Mouse (Mus musculus) gastrocnemius, postnatal 25 days (tissue): Measurements from ENCODE around the gene Denr. TPM values are rescaled to one million over a fixed set of nuclear protein-coding genes. Genes with fewer than 3 reads are reported as not detected.

Experiments
- DNase-seq: peaks from one replicate; pipeline ENCODE4 v3.0.0; 2022
- total RNA-seq, 2 experiments: library from RNA; stranded (reverse); gene quantifications; 1 replicate in 1 of 2; 2 replicates in 1 of 2; pipeline ENCODE4 v1.2.3; 2021

Denr gene
- total RNA-seq, 2 experiments from 2014 or later = 40.5 to 44.6 TPM

DNA sequence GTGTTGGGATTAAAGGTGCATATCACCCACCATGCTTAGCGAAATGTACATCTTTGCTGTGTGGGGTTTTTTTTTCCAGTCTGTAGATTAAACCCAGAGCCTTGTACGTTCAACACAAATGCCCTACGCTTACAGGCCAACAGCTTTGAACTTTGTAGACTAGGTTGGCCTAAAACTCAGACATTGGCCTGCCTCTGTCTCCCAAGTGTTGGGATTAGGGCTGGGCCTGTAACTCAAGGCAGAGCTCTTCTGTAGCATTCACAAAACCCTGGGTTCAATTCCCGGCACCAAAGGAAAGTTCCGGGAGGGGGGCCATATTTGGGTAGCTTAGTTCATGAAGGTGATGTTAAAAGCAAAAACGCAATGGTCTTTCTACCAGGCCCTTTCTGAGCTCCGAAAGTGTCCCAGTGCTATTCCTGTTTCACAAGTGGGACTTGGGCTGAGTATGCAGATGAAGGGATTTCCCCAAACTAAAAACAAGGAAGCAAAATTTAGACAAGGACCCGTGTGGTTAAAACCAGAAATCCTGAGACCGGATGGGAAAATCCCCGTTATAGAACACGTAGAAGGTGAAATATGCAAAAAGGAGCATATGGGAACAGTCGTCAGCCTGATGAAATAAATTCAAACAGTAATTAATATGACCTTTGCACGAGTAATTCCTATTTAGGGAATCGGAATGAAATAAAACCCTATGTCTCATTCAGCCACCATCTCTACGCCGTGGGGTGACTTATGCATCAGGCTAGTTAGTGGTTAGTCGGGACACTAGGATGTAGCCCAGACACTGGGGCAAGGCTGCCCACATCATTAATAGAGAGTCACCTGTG is 614 bp upstream of the Denr start:
- no peak for DNase-seq

DNA sequence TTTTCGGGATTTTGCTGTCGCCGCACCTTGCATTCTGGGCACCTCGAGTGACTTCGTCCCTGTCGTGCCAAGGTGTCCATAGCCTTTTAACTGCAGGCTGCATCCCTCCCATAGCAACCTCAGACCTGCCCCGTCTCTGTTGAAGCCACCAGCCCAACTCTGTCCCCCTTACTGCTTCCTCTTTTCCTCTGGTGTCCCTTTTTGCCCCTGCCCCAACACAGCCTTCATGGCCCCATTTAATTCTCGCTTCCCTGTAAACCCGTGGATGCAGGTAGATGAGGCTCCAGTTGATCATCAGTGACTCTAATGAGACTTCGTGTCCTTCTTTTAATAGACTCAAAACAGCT is 629 bp downstream of the Denr start:
- no peak for DNase-seq

DNA sequence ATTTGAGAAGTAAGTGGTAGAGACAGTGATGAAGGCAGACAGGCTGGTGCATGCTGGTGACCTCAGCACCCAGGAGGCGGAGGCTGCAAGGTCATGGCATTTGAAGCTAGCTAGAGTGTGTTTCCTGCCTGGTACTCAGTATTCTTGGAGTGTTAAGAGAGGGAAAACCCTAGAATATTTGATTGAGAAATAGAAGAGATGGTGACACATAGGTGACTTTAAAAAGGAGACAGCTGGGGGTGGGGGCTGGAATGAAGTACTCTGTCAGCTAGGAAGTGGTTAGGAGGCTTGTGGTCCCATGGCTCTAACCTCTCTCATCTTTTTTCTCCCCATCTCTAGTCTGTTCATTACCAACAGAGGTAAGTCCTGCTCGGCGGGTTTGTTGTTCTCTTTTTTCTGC is 7.9 kb downstream of the Denr start:
- DNase-seq = no peak

DNA sequence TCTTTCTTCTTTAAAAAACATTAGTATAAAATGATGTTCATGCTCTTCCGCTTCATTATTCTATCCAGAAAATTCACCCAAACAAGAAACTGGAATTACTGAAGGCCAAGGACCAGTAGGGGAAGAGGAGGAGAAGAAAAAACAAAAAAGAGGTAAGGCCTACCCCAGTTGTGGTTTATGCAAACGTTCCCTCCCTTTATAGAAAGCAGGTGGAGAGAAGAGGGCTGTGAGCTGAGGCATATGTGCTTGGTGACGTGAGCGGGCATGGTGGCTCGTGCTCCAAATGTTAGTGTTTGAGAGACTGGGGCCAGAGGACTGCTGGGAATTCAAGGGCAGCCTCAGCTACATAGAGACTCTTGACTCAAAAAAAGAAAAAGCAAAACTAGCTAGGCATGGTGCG is 15.1 kb downstream of the Denr start:
- no peak for DNase-seq

DNA sequence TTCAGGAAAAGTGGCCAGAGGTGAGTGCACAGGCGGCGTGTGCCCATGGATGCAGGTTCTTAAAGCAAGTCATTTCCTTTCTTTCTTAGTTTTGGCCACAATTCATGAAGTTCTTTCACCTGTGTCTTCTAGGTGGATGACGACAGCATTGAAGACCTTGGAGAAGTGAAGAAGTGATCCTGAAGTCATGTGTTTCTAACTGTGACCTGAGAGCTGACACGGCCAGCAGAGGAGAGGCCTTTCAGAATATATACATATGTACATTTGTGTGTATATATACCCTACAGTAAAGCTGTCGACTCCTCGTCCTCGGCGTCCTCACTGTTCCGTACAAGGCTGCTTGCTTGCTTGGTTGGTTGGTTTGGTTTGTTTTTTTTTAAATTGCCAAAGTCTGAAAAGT is 20.1 kb downstream of the Denr start, which contains the start of gene Gm43518:
Gene Gm43518, plus strand, starts transcription at position 301 of the 400 bp plus-strand sequence.
- no peak for DNase-seq

DNA sequence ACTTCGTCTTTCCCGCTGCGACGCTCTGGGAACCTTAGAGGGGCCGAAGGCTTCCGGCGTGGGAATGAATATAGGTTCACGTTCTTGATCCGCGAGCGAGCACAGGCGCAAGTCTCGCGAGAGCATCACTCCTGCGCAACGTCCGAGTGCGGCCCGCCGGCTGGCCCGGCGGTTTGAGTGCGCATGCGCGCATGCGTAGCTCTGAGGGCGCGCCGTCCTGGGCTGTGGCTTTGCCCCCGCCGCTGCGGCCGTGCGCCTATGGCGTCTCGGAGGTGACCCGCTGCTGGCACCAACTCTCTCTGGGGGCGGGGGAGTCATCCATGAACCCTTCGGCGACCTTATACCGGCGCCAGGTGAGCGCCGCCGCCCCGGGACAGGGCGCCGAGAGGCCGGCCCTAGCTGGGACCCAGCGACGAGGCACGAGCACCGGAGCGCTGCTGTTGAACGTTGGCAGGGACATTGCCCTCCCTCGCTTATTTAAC is 23.6 kb downstream of the Denr start, which contains the start of gene Ccdc62:
Gene Ccdc62, plus strand, starts transcription at position 172 of the 482 bp plus-strand sequence.
- peak; percentile 93 for DNase-seq

DNA sequence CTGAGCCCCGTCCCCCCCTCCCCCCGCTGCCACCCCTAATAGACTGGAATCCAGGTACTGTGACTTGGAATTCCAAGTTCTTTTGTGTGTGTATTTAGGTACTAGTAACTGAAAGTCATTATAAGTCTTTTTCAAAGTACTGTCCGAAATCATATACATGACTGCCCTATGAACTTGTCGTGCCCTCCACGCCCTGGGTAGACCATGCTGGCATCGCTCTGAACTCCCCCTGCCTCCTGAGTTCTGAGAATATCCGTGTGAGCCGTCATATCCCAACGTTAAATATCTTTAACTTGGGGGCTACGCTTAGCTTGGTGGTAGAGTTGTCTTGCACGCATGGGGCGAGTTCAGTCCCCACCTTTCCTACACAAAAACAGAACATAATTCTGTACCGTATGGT is 24.2 kb downstream of the Denr start:
- no peak for DNase-seq

DNA sequence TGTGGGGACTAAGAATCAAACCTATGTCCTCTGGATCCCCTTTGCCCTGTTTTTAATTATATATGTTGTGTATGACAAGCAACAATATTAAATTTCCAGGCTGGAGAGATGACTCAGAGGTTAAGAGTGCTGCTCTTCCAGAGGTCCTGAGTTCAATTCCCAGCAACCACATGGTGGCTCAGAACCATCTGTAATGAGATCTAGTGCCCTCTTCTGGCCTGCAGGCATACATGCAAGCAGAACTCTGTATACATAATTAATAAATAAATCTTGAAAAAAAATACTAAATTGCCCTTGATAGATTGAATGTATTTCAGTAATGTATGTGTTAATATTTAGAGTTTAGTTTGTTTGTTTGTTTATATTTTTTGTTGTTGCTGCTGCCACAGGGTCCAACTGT is 26.0 kb downstream of the Denr start:
- DNase-seq = no peak

DNA sequence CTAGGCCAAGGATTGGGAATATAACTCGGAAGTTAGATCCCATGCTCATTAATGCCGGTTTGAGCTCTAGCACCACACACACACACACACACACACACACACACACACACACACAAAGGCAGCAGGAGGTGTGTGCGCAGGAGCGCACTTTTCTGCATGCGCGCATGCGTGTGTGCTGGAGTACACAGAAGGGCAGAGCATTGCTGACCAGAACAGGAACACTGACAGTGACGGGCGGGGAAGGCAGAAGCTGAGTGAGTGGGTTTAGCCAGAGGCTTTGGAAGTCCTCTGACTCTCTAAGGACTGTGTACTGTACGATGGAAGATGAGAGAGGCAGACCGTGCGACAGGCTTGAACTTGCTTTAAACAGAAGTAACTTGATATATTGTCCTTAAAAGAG is 26.6 kb downstream of the Denr start:
- DNase-seq = no peak

DNA sequence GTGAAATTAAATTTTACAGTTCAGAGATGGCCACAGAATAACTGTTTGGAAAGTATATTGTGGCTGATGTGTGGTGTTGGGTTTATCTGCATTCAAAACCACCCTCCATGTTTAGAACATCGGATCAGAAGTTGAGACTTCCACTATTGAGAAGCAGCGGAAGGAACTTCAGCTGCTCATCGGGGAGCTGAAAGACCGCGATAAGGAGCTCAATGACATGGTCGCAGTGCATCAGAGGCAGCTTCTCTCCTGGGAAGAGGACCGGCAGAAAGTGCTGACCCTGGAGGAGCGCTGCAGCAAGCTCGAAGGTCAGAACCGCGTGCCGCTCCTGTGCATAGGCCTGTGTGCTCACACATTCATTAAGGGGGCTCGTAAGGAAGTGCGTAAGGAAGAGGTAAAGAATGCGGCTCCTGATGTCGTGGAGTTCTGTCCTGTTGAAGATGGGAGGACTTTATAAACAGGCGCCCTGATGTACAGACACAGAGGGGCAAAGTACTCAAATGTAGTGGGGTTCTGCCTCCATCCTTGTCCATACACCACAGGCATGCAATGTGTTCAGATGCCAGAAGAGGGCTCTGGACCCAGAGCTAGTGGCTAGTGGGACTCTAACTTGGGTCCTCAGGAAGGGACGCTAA is 27.1 kb downstream of the Denr start:
- DNase-seq = no peak

DNA sequence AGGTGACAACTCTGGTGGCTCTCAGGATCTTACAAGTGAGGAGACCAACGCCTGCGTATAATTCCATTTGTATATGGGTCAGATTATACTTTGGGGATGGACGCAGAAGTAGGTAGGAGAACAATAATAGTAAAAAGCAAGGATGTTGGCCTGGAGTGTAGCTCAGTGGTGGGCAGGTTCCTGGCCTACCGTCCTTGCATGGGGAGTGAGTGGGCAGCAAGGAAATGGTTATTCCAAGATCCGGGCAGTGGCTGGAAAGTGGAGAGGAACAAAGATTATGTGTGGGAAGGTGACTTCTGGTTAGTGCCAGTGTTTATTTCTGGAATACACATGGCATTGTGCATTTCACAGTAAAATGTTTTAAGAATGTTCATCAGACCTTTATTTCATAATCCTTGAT is 29.0 kb downstream of the Denr start:
- DNase-seq = no peak

DNA sequence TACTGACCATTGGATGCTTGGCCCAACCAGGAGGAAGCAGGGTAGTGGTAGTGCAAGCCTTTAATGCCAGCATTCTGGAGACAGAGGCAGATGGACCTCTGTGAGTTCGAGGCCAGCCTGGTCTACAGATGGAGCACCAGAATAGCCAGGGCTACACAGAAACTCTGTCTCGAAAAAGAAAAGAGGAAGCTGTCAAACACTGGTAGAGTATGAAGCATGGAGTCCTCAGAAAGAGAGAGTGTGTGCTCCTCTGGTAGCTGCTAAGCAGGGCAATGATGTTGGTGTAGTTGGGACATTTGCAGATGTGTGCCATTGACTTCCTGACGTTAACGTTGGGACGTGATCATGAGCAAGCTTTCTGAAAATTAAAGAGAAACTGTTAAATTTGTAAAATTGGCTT is 31.5 kb downstream of the Denr start:
- no peak for DNase-seq

DNA sequence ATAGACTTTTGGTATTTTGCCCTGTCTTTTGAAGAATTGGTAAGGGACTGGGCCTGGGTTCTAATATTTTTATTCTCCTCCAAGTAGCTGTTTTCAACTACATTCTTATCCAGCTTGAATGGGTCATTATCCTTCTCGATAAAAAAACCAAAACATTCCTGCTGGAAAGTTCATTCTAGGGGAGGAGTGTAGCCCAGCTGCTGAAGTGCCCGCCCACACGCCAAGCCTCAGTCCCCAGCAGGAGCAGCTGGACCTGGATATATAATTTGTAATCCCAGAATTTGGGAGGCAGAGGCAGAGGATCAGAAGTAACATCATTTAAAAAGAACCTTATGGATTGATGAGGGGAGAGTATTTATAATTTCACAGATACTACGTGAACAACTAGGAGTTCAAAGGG is 39.6 kb downstream of the Denr start:
- no peak for DNase-seq

DNA sequence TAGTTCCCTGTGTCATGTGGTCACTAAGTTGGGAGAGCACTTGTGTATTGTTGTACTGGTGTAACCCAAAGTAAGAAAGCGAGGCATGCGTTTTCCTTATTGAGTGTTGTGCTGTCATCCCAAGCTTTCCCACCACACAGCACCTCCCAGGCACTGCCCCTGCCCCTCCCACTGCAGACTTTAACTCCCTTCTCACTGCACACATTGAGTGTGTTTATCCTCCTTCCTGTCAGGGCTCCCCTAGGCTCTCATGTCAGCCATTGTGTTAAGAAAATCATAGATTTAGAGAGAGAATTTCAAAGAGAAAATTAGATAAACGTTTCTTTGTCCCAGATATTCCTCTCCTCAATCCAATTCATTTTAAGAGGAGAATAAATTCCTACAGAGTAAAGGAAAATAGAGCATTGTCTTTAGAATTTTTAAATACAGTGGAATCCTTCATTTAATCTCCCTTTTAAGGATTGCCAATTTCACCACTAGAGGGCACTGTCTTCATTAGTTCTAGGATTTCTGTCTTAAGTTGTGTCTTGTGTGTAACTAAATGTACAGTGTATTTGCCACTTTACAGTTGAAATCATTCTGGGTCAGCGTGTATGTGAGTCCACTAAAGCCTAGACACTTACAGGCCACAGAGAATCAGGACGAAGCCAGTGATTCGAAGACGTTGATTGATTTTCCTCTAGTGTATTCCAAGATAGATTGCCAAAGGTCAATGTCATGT is 40.2 kb downstream of the Denr start:
- DNase-seq = no peak

DNA sequence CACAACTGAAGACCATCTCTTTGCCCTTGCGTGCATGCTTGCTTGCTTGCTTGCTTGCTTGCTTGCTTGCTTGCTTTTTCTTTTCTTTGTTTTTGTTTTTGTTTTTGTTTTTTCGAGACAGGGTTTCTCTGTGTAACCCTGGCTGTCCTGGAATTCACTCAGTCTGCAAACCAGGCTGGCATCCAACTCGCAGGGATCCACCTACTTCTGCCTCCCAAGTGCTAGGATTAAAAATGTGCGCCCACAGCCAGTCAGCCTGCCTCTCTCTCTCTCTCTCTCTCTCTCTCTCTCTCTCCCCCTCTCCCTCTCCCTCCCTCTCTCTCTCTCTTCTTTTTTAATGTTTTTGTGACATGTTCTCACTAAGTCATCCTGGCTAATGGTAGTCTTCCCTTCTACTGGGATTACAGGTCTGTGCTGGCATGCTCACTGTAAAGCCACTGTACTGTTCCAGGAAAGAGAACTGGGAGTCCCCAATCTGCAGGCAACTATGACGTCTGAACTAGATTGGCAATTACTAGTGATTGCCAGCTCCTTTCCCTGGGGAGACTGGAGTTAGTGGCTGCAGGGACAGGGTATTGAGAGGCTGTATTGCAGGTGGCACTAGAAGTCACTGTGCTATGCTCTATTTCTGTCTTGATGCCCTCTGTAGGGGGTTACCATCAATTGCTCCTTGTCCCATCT is 45.5 kb downstream of the Denr start:
- DNase-seq = no peak

DNA sequence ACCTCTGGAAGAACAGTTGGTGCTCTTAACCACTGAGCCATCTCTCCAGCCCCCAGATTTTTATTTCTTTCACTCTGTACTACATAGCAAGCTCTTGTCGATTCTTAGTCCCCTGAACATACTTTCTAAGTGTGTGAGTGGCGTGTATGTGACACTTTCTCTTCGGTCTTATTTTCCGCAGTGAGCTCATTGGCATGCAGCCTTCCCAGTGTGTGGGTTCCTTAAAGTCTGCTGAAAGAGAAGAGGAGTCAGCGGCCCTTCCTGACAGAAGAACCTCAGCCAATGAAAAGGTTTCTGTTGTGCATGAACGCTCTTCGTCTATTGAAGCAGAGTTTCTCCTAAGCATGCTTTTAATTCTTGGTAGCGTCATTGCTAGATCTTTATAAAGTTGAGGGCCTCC is 50.2 kb downstream of the Denr start:
- DNase-seq = no peak

DNA sequence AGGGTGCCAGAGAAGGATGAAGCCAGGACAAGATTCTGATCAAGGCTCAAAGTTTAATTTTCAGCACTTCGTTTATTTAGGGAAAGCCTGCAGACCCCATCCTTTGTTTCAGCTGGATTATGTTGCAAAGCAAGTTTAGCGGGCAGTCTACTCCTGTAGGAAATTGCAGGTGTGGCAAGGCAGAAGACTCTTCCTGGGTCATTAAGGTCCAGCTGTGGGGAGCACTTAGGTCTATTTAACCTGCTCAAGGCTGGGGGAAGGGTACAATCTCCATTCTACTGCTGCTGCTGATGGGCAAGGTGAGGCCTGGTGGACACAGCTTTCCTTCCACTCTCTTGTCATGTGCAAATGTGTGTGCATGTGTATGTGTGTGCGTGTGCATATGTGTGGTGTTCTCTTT is 52.0 kb downstream of the Denr start:
- DNase-seq = no peak

DNA sequence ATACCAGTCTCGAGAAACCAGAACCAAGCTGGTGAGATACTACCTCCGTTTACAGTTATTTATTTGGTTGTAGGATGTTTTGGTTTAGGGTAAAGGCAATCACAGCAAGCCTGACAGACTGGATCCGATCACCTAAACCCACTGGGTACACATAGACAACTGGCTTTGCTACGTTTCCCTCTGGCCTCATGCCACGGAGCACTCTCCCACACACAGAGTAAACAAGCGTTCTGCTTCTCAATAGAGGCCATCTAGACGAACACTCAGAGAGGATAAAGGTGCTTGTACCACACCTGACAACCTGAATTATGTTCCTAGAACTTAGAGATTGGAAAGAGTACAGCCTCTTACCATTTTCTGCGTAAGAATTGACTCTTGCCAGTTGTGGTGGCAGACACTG is 53.2 kb downstream of the Denr start:
- no peak for DNase-seq

DNA sequence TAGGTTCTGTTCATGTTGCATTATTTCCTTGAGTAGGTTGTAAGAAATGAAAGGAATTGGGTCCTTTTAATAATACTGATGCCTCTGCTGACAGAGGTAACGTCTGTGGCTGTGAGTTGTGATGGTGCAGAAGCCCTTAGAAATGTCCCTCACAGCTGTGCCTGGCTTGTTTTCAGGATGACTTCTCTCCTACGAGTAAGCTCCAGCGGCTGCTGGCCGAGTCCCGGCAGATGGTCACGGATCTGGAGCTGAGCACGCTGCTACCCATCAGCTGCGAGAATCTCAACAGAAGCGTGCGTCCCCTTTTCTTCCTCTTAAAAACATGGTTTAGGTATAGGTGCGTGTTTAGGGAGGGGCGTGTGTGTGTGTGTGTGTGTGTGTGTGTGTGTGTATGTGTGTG is 54.1 kb downstream of the Denr start:
- no peak for DNase-seq

DNA sequence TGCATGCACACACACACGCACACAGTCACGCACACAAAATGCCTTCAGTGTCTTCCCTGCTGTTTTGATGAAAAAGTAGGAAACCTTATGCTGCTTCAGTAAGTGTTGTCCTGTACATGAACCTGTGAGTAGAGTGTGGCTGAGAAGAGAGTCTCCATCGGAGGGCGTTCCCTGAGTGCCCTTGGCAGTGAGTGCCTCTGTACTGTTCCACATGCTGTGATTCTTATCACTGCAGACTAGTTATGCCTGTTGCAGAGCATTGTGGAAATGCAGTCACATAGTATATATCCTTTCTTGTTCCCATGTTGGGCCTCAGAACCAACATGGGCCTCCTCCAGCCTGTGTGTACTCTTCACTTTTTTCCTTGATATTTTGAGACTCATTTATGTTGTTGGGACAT is 57.2 kb downstream of the Denr start:
- DNase-seq = no peak

DNA sequence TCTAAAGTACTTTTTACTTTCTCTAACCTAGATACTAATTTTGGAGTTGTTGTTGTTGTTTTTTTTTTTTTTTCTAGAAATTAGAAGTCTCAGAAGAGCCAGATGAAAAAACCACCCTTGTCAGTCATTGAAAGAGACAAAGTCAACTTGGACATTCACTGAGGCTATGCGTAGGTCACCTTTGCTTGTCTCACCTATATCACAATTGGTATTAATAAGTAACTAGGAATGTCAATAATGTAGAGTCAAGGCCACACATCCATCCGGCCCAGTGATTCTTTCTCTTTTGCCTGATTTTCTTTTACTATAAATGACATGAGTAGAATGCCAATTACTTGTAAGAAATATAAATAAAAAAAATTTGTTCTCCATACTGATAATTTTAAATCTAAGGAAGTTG is 59.8 kb downstream of the Denr start:
- DNase-seq = no peak

DNA sequence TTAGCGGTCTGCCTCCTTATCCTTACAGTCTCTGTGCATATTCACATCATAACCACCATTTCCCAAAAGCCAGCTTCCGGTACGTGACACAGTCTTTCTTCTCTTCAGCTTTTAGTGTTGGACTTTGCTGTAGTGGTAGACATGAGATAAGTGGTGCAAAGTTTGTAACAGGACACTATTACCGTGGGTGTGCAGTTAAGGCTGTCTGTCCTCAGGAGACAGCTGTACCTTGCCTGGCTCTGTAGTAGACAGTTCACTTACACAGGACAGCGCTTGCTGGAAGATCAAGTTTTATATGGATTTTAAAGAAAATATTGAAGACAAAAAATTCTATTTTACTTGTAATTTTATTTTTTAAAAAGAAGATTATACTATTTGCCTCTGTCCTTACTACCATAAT is 61.5 kb downstream of the Denr start:
- no peak for DNase-seq

DNA sequence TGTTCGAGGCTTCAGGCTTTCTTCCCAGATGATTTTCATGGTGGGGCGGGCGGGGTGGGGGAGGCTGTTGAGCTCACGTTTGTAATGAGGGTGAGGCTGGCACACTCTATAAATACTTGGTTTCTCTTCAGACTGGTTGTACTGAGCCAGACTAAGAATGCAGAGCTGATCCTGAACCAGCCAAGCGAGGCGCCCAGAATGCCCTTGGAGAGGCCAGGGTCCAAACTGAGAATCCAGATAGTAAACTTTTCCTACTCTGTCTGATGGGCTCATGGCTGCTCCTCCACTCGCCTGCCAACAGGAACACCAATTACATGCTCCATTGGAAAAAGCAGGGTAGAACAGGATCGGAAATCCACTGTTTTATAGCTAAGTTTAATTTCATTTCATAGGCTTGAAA is 62.2 kb downstream of the Denr start:
- no peak for DNase-seq
